Mouse (Mus musculus) forebrain, embryonic 11.5 days (tissue): Measurements from ENCODE around the gene Bptf. TPM values are rescaled to one million over a fixed set of nuclear protein-coding genes. Genes with fewer than 3 reads are reported as not detected.
A peak's percentile ranks its signal among the peaks of the same experiment; 100 is the strongest.

ENCODE experiments used
- ATAC-seq: fragments of 200-750 bp; cut with Nextera tagmentation; replicated peaks from 2 replicates; pipeline ENCODE4 v1.8.0; 2017; ENCODE audit warnings: moderate TSS enrichment; ENCODE audit not compliant: low FRiP score
- DNase-seq: peaks from one replicate; pipeline ENCODE4 v3.0.0-alpha.2; 2017; ENCODE audit warnings: low spot score
- H3K27ac ChIP-seq: fragments of 300-500 bp; sonication (generic); 2 replicates; pipeline ENCODE4 v1.5.1; 2014; ENCODE audit warnings: low read depth, low read length
- H3K27me3 ChIP-seq: fragments of 300-500 bp; sonication (generic); 2 replicates; pipeline ENCODE4 v1.6.1; 2014; ENCODE audit warnings: mild to moderate bottlenecking, low read length, mixed read lengths; ENCODE audit not compliant: control insufficient read depth, insufficient read depth
- H3K36me3 ChIP-seq: fragments of 300-500 bp; sonication (generic); 2 replicates; pipeline ENCODE4 v1.6.1; 2014; ENCODE audit warnings: mild to moderate bottlenecking, low read length, moderate library complexity, mixed read lengths; ENCODE audit not compliant: control insufficient read depth, insufficient read depth
- H3K4me1 ChIP-seq: fragments of 300-500 bp; sonication (generic); replicated peaks from 2 replicates; pipeline ENCODE4 v1.6.1; 2014; ENCODE audit warnings: low read length, mixed read lengths; ENCODE audit not compliant: control insufficient read depth, insufficient read depth
- H3K4me2 ChIP-seq: fragments of 300-500 bp; sonication (generic); 2 replicates; pipeline ENCODE4 v1.6.1; 2014; ENCODE audit warnings: low read depth, mild to moderate bottlenecking, low read length, moderate library complexity, mixed read lengths; ENCODE audit not compliant: severe bottlenecking
- H3K4me3 ChIP-seq: fragments of 300-500 bp; sonication (generic); 2 replicates; pipeline ENCODE4 v1.5.1; 2014; ENCODE audit warnings: low read depth, low read length
- H3K9ac ChIP-seq: fragments of 300-500 bp; sonication (generic); 2 replicates; pipeline ENCODE4 v1.6.1; 2014; ENCODE audit warnings: low read length
- H3K9me3 ChIP-seq: fragments of 300-500 bp; sonication (generic); 2 replicates; pipeline ENCODE4 v1.6.1; 2016; ENCODE audit warnings: low read length, mixed read lengths; ENCODE audit not compliant: control insufficient read depth
- WGBS: fragments of 180-500 bp; shearing (Covaris S2); extraction: QIAGEN DNeasy Blood & Tissue Kit; methylation state at CpG from one replicate; pipeline ENCODE4 v1.1.7; 2014; 5-methylcytosine and 5-hydroxymethylcytosine counted together
- polyA plus RNA-seq: library from polyadenylated mRNA; unstranded; fragments of >200 nt; fragmentation: Nextera tagmentation; extraction: Ambion mirVana; gene quantifications from 2 replicates; pipeline ENCODE4 v1.2.1, GENCODE M21; 2014

Bptf gene
- polyA plus RNA-seq, 1 experiment from 2014 or later: 50.6 TPM

DNA sequence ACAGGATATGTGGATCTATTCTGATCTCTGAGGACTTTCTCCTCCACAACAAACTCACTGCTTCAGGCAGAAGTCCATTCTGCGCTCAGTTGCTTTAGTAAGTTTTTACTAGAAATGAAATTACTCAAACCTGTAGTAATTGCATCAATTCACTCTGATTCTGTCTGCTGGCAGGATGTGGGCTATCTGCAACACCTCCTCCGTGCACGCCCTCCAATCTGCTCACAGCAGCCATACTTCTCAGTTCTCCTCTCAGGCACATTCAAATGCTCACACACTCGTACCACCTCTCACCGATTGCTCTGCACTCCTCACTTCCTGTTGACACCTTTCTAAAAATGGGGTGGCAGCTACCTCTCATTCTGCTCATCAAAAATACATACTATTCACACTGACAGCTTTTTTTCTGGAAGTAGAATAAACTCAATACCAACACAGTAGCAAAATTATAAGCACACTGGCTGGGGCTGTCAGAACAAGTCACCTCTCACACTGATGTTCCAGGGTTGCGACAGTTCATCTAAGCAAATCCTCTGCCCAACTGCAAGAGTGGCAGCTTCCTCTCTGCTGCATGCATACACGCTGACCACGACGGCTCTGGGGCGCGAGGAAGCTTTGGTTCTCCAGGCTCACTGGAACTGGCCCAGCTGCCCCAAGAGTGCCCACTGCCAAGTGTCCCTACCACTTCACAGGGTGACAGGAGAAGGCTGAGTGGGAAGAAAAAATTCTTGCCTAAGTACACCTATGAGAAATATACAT lies 29.3 kb downstream of the Bptf start:
- no peak for ATAC-seq
- H3K27ac ChIP-seq: no peak overlapping the region
- no peak overlapping the region for H3K9ac ChIP-seq
- no peaks in the 10 kb centered on the region for H3K9me3 ChIP-seq
- no peak for DNase-seq
- no peak overlapping the region for H3K4me3 ChIP-seq
- H3K36me3 ChIP-seq: peaks cover 4% of the 10 kb centered on the region
- WGBS: 88% methylated on average over 11 of the region's 11 CpGs
- H3K4me1 ChIP-seq: no peaks in the 10 kb centered on the region
- no peak overlapping the region for H3K4me2 ChIP-seq
- H3K27me3 ChIP-seq: no peaks in the 10 kb centered on the region

DNA sequence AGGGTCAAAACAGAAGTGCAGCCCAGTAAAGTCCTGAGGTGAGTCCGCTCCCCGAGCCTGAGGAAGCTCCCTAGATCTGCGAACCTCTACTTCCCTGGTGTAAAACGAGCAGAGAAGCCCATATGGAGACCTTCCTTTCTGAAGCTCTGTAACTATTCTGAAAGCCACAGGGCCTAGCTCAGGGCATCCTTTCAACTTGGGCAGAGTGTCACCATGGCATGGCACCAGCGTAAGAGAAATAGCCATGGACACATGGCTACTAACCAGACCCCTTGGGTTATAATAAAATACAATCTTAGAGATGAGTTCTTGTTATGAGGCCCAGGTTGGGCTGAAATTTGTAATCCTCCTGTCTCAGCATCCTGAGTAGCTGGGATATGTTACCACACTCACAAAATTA lies 35.0 kb downstream of the Bptf start:
- H3K27ac ChIP-seq: no peak overlapping the region
- H3K4me1 ChIP-seq: no peaks in the 10 kb centered on the region
- no peaks in the 10 kb centered on the region for H3K27me3 ChIP-seq
- H3K4me2 ChIP-seq: no peak overlapping the region
- no peak overlapping the region for H3K4me3 ChIP-seq
- WGBS: 95% methylated on average over 5 of the region's 5 CpGs
- ATAC-seq (no peak), DNase-seq (no peak)
- H3K36me3 ChIP-seq: peaks cover 9% of the 10 kb centered on the region
- H3K9me3 ChIP-seq: no peaks in the 10 kb centered on the region
- H3K9ac ChIP-seq: no peak overlapping the region

DNA sequence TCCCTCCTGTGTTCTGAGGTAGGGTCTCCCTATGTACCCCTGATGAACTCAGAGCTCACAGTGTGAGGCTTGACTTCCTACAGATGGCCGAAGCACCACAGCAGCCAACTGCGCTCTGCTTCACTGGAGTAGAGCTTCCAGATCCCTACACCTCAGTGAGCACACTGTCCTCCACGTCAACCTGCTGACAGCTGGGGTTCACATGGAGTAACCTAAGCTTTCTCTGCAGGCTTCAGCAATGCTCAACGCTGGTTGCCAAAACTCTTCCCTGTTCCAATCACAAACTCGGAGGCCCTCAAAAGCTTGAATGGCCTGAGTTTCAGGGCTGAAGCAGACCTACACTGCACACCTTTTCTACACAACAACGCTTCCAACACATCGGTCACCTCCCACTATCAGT lies 38.1 kb downstream of the Bptf start:
- ATAC-seq (no peak), DNase-seq (no peak)
- WGBS: 91% methylated on average over 7 of the region's 7 CpGs
- no peaks in the 10 kb centered on the region for H3K27me3 ChIP-seq
- H3K4me3 ChIP-seq: no peak overlapping the region
- no peak overlapping the region for H3K9ac ChIP-seq
- H3K36me3 ChIP-seq: peaks cover 12% of the 10 kb centered on the region
- no peak overlapping the region for H3K27ac ChIP-seq
- no peaks in the 10 kb centered on the region for H3K9me3 ChIP-seq
- no peaks in the 10 kb centered on the region for H3K4me1 ChIP-seq
- no peak overlapping the region for H3K4me2 ChIP-seq

DNA sequence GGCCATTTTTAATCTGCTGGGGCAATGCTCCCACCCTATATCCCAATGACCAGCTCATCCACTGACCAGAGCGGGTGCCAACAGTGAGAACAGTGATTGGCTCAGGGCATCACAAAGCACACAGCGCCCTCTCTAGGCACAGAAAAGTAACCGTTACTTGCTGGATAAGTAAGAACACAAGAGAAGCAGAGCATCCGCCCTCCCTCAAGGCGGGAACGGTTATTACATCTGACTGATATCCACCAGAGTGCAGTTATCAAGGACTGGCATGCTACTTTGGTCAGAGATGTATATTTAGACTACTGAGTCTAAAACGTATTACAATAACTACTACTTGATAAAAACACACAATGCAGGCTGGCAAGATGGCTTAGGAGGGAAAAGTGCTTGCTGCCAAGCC lies 39.3 kb downstream of the Bptf start:
- no peak overlapping the region for H3K4me2 ChIP-seq
- 92% methylated on average over 7 of the region's 7 CpGs for WGBS
- no peaks in the 10 kb centered on the region for H3K9me3 ChIP-seq
- no peaks in the 10 kb centered on the region for H3K27me3 ChIP-seq
- no peak overlapping the region for H3K9ac ChIP-seq
- H3K4me3 ChIP-seq: no peak overlapping the region
- no peak overlapping the region for H3K27ac ChIP-seq
- H3K36me3 ChIP-seq: peaks cover 8% of the 10 kb centered on the region
- no peaks in the 10 kb centered on the region for H3K4me1 ChIP-seq
- ATAC-seq (no peak), DNase-seq (peak; percentile 10)

DNA sequence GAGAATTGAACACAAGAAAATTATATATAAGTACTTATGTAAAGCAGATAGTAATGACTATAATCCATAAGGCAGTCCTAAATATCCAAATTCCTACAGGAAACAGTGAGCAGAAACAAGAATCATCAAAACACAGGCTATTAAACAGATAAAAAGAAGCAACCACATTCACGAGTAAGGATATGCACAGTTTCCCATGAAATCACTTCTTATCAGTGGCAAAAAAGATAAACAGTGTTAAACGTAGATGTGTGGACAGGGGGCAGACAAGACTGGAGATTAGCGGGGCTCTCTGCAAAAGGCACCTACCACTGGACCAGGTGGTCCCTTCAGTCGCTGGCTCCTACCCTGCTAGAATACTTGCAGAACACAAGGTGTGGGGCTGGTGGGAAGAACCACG lies 46.1 kb downstream of the Bptf start:
- ATAC-seq (no peak), DNase-seq (no peak)
- Histone ChIP-seq H3K9me3 (no peaks in the 10 kb centered on the region), H3K4me3 (no peak overlapping the region), H3K9ac (no peak overlapping the region), H3K27me3 (no peaks in the 10 kb centered on the region), H3K36me3 (peaks cover 2% of the 10 kb centered on the region; the same call in 1 of the 2 replicates), H3K4me1 (no peaks in the 10 kb centered on the region), H3K27ac (no peak overlapping the region), H3K4me2 (no peak overlapping the region)
- WGBS: 90% methylated on average over 5 of the region's 5 CpGs

DNA sequence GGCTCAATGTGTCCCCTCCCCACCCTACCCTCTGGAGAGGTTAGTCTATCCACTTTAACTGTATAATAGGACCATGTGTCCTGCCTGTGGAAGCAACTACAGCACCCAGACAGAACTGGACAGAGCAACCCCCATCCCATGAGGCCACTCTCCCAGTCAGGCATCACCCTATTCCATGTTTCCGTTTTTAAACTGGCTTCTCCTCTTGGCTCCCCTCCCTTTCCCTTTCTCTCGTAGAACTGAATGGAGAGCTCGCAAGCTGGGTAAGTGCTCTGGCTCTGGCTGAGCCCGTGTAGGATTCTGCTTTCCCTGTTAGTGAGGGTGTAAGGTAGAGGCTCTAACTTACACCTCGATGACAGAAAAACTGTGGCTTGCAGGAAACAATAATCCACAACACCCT lies 48.4 kb downstream of the Bptf start:
- DNase-seq (no peak), ATAC-seq (no peak)
- Histone ChIP-seq H3K27me3 (no peaks in the 10 kb centered on the region), H3K9me3 (no peaks in the 10 kb centered on the region), H3K36me3 (peaks cover 2% of the 10 kb centered on the region; the same call in 1 of the 2 replicates), H3K4me3 (no peak overlapping the region), H3K4me2 (no peak overlapping the region), H3K9ac (no peak overlapping the region), H3K4me1 (no peaks in the 10 kb centered on the region), H3K27ac (no peak overlapping the region)
- 86% methylated on average over 5 of the region's 5 CpGs for WGBS

DNA sequence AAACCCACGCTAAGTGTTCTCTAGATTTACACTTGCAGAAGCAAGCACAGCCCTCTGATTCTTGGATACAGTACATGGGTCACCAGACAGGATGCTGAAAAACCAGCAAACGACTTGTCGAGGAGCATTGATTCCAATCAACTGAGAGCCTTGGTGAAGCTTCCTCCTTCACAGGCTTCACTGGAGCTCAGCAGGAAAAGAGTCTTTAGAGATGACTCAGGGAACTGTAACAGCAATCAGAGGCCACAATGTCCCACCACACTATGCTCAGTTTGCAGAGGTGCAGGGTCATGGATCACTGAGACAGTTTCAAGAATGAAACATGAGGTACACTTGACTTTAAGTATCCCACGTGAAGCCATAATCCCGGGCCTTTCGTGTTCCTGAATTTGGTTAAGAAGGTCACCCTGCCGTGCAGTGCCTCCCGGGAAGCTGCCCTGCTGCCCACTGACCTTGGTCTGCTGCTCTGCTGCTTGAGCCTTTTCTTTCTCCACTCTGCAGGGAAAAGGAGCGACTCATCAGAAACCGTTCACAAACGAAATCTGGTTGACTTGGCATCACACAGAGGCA lies 66.6 kb downstream of the Bptf start:
- no peaks in the 10 kb centered on the region for H3K9me3 ChIP-seq
- H3K9ac ChIP-seq: no peak overlapping the region
- ATAC-seq (no peak), DNase-seq (no peak)
- no peaks in the 10 kb centered on the region for H3K4me1 ChIP-seq
- peaks cover 15% of the 10 kb centered on the region; the same call in 1 of the 2 replicates for H3K36me3 ChIP-seq
- H3K4me3 ChIP-seq: no peak overlapping the region
- no peak overlapping the region for H3K27ac ChIP-seq
- H3K27me3 ChIP-seq: no peaks in the 10 kb centered on the region
- WGBS: 90% methylated on average over 11 of the region's 11 CpGs
- no peak overlapping the region for H3K4me2 ChIP-seq

DNA sequence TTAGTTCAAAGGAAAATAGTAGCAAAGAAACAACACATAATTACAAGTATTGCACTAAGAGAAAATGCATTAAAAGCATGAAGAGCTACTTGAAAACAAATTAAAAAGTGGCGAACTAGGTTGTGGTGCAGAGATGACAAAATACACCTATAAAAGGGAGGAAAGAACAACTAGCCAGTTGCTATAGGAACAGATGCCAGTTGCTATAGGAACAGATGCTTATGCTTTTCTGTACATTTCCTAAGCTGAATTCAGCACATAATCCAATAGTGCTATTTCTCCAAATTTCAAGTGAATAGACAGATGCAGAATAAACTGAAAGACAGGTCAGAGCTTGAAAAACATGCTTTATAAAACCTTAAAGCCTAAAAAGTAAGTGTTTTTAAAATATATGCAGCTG lies 67.3 kb downstream of the Bptf start:
- ATAC-seq: no peak
- H3K4me1 ChIP-seq: no peaks in the 10 kb centered on the region
- H3K36me3 ChIP-seq: peaks cover 21% of the 10 kb centered on the region; the same call in 1 of the 2 replicates
- H3K9me3 ChIP-seq: no peaks in the 10 kb centered on the region
- no peak for DNase-seq
- H3K27me3 ChIP-seq: no peaks in the 10 kb centered on the region
- no peak overlapping the region for H3K9ac ChIP-seq
- no peak overlapping the region for H3K4me3 ChIP-seq
- H3K27ac ChIP-seq: no peak overlapping the region
- WGBS: 93% methylated on average over 1 of the region's 1 CpGs
- no peak overlapping the region for H3K4me2 ChIP-seq

DNA sequence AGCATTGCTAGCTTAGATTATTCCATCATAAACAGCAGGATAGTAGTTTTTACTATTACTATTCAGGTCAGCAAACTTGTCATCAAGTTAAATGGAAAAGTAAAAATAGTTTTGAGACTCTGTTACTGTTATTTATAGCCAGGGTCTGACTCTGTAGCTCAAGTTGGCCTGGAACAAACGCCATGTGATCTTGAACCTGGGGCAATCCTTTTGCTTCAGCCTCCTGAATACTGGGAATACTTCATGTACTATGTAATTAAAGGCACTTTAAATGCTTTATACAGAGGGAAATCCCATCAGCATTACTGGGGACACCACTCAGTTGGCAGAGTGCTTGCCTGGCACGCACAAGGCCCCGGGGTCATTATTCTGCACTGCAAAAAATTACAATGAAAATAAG lies 68.9 kb downstream of the Bptf start:
- Histone ChIP-seq H3K9me3 (no peaks in the 10 kb centered on the region), H3K9ac (no peak overlapping the region), H3K4me3 (no peak overlapping the region), H3K4me1 (no peaks in the 10 kb centered on the region), H3K27ac (no peak overlapping the region), H3K4me2 (no peak overlapping the region), H3K27me3 (no peaks in the 10 kb centered on the region), H3K36me3 (peaks cover 30% of the 10 kb centered on the region)
- ATAC-seq: no peak
- DNase-seq: no peak
- WGBS: 91% methylated on average over 3 of the region's 3 CpGs
